Mouse (Mus musculus) lung, adult 2 months (tissue): ENCODE measurements around the gene Gse1.

Experiments
- CTCF ChIP-seq: fragments of 200-500 bp; IDR thresholded peaks from 2 replicates; pipeline ENCODE4 v1.5.1; 2011; ENCODE audit warnings: mild to moderate bottlenecking, low read length, control low read depth; ENCODE audit not compliant: insufficient read depth
- POLR2A ChIP-seq: fragments of 200-500 bp; IDR thresholded peaks from 2 replicates; pipeline ENCODE4 v1.6.1; 2011; ENCODE audit warnings: low read depth, mild to moderate bottlenecking, control low read depth, low read length, borderline replicate concordance; ENCODE audit errors: extremely low read depth

GRCm38 (mm10) chr8:120569939-120570715 lies 341.9 kb downstream of the Gse1 start:
- TF ChIP-seq POLR2A (no peak), CTCF (peak; percentile 81)
